Mouse (Mus musculus): ENCODE measurements around the gene Ttc21a. TPM values are rescaled to one million over a fixed set of nuclear protein-coding genes. Genes with fewer than 3 reads are reported as not detected.
A peak's percentile ranks its signal among the peaks of the same experiment; 100 is the strongest.

Ttc21a gene
- polyA plus RNA-seq, 1 experiment from 2014 or later = 1.8 TPM

DNA sequence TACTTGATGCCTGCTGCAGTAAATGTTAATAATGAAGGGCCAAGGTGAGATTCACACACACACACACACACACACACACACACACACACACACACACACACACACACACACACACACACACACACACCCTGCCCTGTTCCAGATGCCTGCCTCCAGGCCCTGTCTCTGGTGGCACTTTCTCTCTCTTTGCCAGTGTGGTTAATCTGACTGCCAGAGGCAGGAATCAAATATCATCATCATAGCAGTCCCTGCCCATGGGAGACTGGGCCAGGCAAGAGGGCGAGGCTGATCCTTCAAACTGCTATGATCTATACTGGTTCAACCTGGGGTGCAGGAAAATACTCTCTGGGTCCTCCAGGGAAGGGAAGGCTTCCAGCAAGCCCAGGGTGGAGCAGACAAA lies 17.5 kb upstream of the Ttc21a start:
- no peak for DNase-seq (ENCODE audit: low spot score)
- Histone ChIP-seq H3K4me1 (ENCODE audit: insufficient read depth, low read depth, low read length) (no peaks in the 10 kb centered on the region), H3K27me3 (replicated peaks; ENCODE audit: insufficient read depth, low read length) (no peaks in the 10 kb centered on the region), H3K27ac (ENCODE audit: low read length) (no peak overlapping the region), H3K4me3 (ENCODE audit: low read depth, low read length) (no peak overlapping the region), H3K36me3 (ENCODE audit: insufficient read depth, low read length) (peaks cover 41% of the 10 kb centered on the region), H3K4me2 (replicated peaks; ENCODE audit: low read depth, low read length) (no peak overlapping the region), H3K9me3 (ENCODE audit: low read length) (no peaks in the 10 kb centered on the region), H3K9ac (replicated peaks; ENCODE audit: low read depth) (no peak overlapping the region)
- TF ChIP-seq EP300 (IDR thresholded peaks at IDR 0.05) = no peak
- TF ChIP-seq CTCF (IDR thresholded peaks at IDR 0.05) = no peak
- no peak for ATAC-seq
- 75% methylated on average over 1 of the region's 1 CpGs for WGBS

GRCm38 (mm10) chr9:119923462-119923861 lies 13.9 kb upstream of the Ttc21a start:
- H3K27me3 ChIP-seq (replicated peaks; ENCODE audit: insufficient read depth, low read length) = no peaks in the 10 kb centered on the region
- peaks cover 45% of the 10 kb centered on the region for H3K36me3 ChIP-seq (ENCODE audit: insufficient read depth, low read length)
- peaks cover 3% of the 10 kb centered on the region; the same call in 1 of the 2 replicates for H3K4me1 ChIP-seq (ENCODE audit: insufficient read depth, low read depth, low read length)
- ATAC-seq (0 out of 2 replicates have a peak, but pooled peaks have one; percentile 10), DNase-seq (ENCODE audit: low spot score) (peak; percentile 38)
- 54% methylated on average over 4 of the region's 4 CpGs for WGBS
- H3K9me3 ChIP-seq (ENCODE audit: low read length) = no peaks in the 10 kb centered on the region
- no peak for TF ChIP-seq EP300 (IDR thresholded peaks at IDR 0.05)
- TF ChIP-seq CTCF (IDR thresholded peaks at IDR 0.05) = no peak
- no peak overlapping the region for H3K27ac ChIP-seq (ENCODE audit: low read length)
- H3K4me2 ChIP-seq (replicated peaks; ENCODE audit: low read depth, low read length) = no peak overlapping the region
- H3K9ac ChIP-seq (replicated peaks; ENCODE audit: low read depth) = no peak overlapping the region
- H3K4me3 ChIP-seq (ENCODE audit: low read depth, low read length) = no peak overlapping the region

- H3K9me3 ChIP-seq (ENCODE audit: low read length) = no peaks in the 10 kb centered on the region
- H3K4me2 ChIP-seq (replicated peaks; ENCODE audit: low read depth, low read length) = peak overlapping the region; percentile 27; the same call in 1 of the 2 replicates
- no peak overlapping the region for H3K9ac ChIP-seq (replicated peaks; ENCODE audit: low read depth)
- 59% methylated on average over 16 of the region's 16 CpGs for WGBS
- peak; percentile 79 for ATAC-seq
- H3K36me3 ChIP-seq (ENCODE audit: insufficient read depth, low read length) = peaks cover 36% of the 10 kb centered on the region
- H3K4me1 ChIP-seq (ENCODE audit: insufficient read depth, low read depth, low read length) = peaks cover 3% of the 10 kb centered on the region; the same call in 1 of the 2 replicates
- peak; percentile 87 for DNase-seq (ENCODE audit: low spot score)
- H3K27me3 ChIP-seq (replicated peaks; ENCODE audit: insufficient read depth, low read length) = no peaks in the 10 kb centered on the region
- no peak overlapping the region for H3K4me3 ChIP-seq (ENCODE audit: low read depth, low read length)
- H3K27ac ChIP-seq (ENCODE audit: low read length) = peak overlapping the region; percentile 73
- peak; percentile 68 for TF ChIP-seq EP300 (IDR thresholded peaks at IDR 0.05)
- 0 out of 2 replicates have a peak, but pooled peaks have one; percentile 20 for TF ChIP-seq CTCF (IDR thresholded peaks at IDR 0.05)
Measured at GRCm38 (mm10) chr9:119925120-119925657, 12.2 kb upstream of the Ttc21a start.

GRCm38 (mm10) chr9:119925729-119926128 lies 11.7 kb upstream of the Ttc21a start:
- Histone ChIP-seq H3K27me3 (replicated peaks; ENCODE audit: insufficient read depth, low read length) (no peaks in the 10 kb centered on the region), H3K4me1 (ENCODE audit: insufficient read depth, low read depth, low read length) (peaks cover 3% of the 10 kb centered on the region; the same call in 1 of the 2 replicates), H3K36me3 (ENCODE audit: insufficient read depth, low read length) (peaks cover 34% of the 10 kb centered on the region), H3K4me2 (replicated peaks; ENCODE audit: low read depth, low read length) (peak overlapping the region; percentile 27; the same call in 1 of the 2 replicates), H3K27ac (ENCODE audit: low read length) (peak overlapping the region; percentile 73), H3K4me3 (ENCODE audit: low read depth, low read length) (no peak overlapping the region), H3K9ac (replicated peaks; ENCODE audit: low read depth) (no peak overlapping the region), H3K9me3 (ENCODE audit: low read length) (no peaks in the 10 kb centered on the region)
- WGBS = 59% methylated on average over 8 of the region's 8 CpGs
- peak; percentile 41 for ATAC-seq
- TF ChIP-seq EP300 (IDR thresholded peaks at IDR 0.05) = no peak
- TF ChIP-seq CTCF (IDR thresholded peaks at IDR 0.05) = no peak
- peak; percentile 27 for DNase-seq (ENCODE audit: low spot score)

DNA sequence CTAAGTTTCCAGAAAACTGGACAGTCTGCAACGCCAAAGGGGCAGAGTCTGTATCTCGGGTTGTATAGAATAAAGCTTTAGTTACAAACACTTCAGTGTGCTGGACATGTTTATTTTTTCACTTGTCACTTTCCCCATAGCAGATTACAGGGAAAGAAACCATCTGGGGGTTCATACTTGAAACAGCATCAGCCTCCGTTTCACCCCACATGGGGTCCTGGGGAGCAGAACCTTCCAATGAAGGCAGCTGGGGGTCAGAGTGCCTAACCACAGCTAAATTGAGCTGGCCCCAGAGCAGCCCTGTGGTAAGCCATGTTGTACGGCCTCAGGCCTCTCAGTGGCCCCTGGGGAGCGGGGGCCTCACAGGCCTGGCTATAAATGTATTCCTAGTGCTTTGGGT lies 10.9 kb upstream of the Ttc21a start:
- H3K27ac ChIP-seq (ENCODE audit: low read length) = peak overlapping the region; percentile 73
- no peaks in the 10 kb centered on the region for H3K27me3 ChIP-seq (replicated peaks; ENCODE audit: insufficient read depth, low read length)
- no peak overlapping the region for H3K4me3 ChIP-seq (ENCODE audit: low read depth, low read length)
- DNase-seq (ENCODE audit: low spot score) = peak; percentile 82
- H3K9me3 ChIP-seq (ENCODE audit: low read length) = no peaks in the 10 kb centered on the region
- ATAC-seq = peak; percentile 67
- WGBS = 50% methylated on average over 5 of the region's 5 CpGs
- TF ChIP-seq EP300 (IDR thresholded peaks at IDR 0.05) (0 out of 2 replicates have a peak, but pooled peaks have one; percentile 42), CTCF (IDR thresholded peaks at IDR 0.05) (no peak)
- H3K4me1 ChIP-seq (ENCODE audit: insufficient read depth, low read depth, low read length) = peaks cover 3% of the 10 kb centered on the region; the same call in 1 of the 2 replicates
- no peak overlapping the region for H3K9ac ChIP-seq (replicated peaks; ENCODE audit: low read depth)
- peaks cover 31% of the 10 kb centered on the region for H3K36me3 ChIP-seq (ENCODE audit: insufficient read depth, low read length)
- H3K4me2 ChIP-seq (replicated peaks; ENCODE audit: low read depth, low read length) = peak overlapping the region; percentile 27; the same call in 1 of the 2 replicates

DNA sequence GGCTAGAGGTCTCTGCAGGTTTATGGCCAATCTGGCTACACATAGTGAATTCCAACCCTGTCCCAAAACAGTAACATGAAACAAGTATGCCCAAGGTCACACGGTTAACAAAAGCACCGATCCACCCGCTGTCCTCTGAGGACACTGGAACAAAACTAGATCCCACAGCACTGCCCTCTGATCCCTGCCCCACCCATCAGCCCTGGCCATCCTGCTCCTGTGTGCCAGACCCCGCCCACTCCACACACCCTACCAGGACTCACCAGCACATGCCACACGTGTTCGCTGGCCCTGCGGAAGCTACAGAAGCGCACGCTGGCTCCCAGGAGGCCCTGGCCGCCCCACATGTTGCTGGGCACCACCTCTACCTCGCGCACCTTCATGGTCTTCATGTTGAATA lies 5.0 kb upstream of the Ttc21a start:
- Histone ChIP-seq H3K9ac (replicated peaks; ENCODE audit: low read depth) (no peak overlapping the region), H3K4me3 (ENCODE audit: low read depth, low read length) (no peak overlapping the region), H3K27me3 (replicated peaks; ENCODE audit: insufficient read depth, low read length) (no peaks in the 10 kb centered on the region), H3K9me3 (ENCODE audit: low read length) (no peaks in the 10 kb centered on the region), H3K4me2 (replicated peaks; ENCODE audit: low read depth, low read length) (no peak overlapping the region), H3K36me3 (ENCODE audit: insufficient read depth, low read length) (peaks cover 23% of the 10 kb centered on the region; the same call in 1 of the 2 replicates), H3K4me1 (ENCODE audit: insufficient read depth, low read depth, low read length) (no peaks in the 10 kb centered on the region; the same call in 1 of the 2 replicates), H3K27ac (ENCODE audit: low read length) (no peak overlapping the region)
- 82% methylated on average over 12 of the region's 12 CpGs for WGBS
- no peak for ATAC-seq
- no peak for DNase-seq (ENCODE audit: low spot score)
- TF ChIP-seq EP300 (IDR thresholded peaks at IDR 0.05) (no peak), CTCF (IDR thresholded peaks at IDR 0.05) (no peak)
